Mouse (Mus musculus) megakaryocyte, embryonic 14.5 days (primary cell): Measurements from ENCODE around the gene Zfp740.

Experiments
- FLI1 ChIP-seq: IDR thresholded peaks from 2 replicates; pipeline ENCODE4 v1.6.1; 2012; ENCODE audit warnings: low read length, inconsistent platforms, mixed read lengths
- GATA1 ChIP-seq: IDR thresholded peaks from 3 replicates; pipeline ENCODE4 v1.6.1; 2012; ENCODE audit warnings: mixed read lengths, low read length, inconsistent platforms, borderline replicate concordance

DNA sequence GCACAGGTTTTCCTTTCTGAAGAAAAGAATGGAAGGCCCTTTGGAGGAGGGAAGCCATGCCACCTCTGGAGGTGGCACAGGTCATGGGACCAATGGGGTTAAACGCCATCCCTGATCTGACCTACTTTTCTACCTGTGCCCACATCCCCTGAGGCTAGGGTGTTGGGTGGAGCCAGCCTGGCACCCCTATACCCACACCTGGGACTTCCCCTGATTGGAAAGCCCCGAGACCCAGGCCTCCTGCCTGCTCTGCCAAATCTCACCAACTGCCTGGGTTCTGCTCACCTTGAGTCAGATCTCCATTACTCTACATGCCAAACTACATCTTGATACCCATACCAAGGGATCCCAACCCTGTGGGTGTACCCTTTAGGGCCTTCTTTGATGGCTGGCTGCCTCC is 60.0 kb downstream of the Zfp740 start:
- TF ChIP-seq FLI1 (no peak), GATA1 (no peak)
